Mouse (Mus musculus) thymus, adult 2 months (tissue): ENCODE data around the gene Oog2. TPM values are rescaled to one million over a fixed set of nuclear protein-coding genes. Genes with fewer than 3 reads are reported as not detected.
"Not testable (repeated sequence)": the region's sequence is repeated elsewhere in the genome, so short reads cannot be mapped to it uniquely, and the experiment has no call there.

Experiments used
- DNase-seq: peaks from one replicate; pipeline ENCODE4 v3.0.0; 2021
- H3K27ac ChIP-seq: fragments of 200-500 bp; 2 replicates; pipeline ENCODE4 v1.5.1; 2012; ENCODE audit warnings: low read length, control low read depth; ENCODE audit not compliant: control insufficient read depth, insufficient read depth
- H3K27me3 ChIP-seq: fragments of 200-500 bp; 2 replicates; pipeline ENCODE4 v1.6.1; 2012; ENCODE audit warnings: mild to moderate bottlenecking, low read length, moderate library complexity, mixed read lengths; ENCODE audit not compliant: control insufficient read depth, insufficient read depth
- H3K36me3 ChIP-seq: fragments of 200-500 bp; 2 replicates; pipeline ENCODE4 v1.6.1; 2012; ENCODE audit warnings: mild to moderate bottlenecking, low read length, moderate library complexity; ENCODE audit not compliant: control insufficient read depth, insufficient read depth
- H3K4me1 ChIP-seq: fragments of 200-500 bp; replicated peaks from 2 replicates; pipeline ENCODE4 v1.6.1; 2012; ENCODE audit warnings: low read length; ENCODE audit not compliant: control insufficient read depth, insufficient read depth
- H3K4me3 ChIP-seq: fragments of 200-500 bp; 2 replicates; pipeline ENCODE4 v1.5.1; 2012; ENCODE audit warnings: mild to moderate bottlenecking, low read length, control low read depth, moderate library complexity; ENCODE audit not compliant: control insufficient read depth, insufficient read depth
- CTCF ChIP-seq: fragments of 200-500 bp; IDR thresholded peaks from 2 replicates; pipeline ENCODE4 v1.5.1; 2012; ENCODE audit warnings: mild to moderate bottlenecking, control low read depth, low read length, moderate library complexity, borderline replicate concordance; ENCODE audit not compliant: control insufficient read depth, poor library complexity, insufficient read depth; ENCODE audit errors: extremely low read depth
- POLR2A ChIP-seq: fragments of 200-500 bp; IDR thresholded peaks from 2 replicates; pipeline ENCODE4 v1.6.1; 2012; ENCODE audit warnings: mild to moderate bottlenecking, low read length, control low read depth, moderate library complexity; ENCODE audit not compliant: control insufficient read depth, poor library complexity, insufficient read depth; ENCODE audit errors: extremely low read depth
- WGBS: fragments of 180-500 bp; shearing (Covaris S2); methylation state at CpG from one replicate; pipeline ENCODE4 v1.1.7; 2018; 5-methylcytosine and 5-hydroxymethylcytosine counted together
- polyA plus RNA-seq: library from polyadenylated mRNA; depleted of rRNA; stranded (reverse); fragments of >200 nt; gene quantifications from 2 replicates; pipeline ENCODE4 v1.2.3, GENCODE M21; 2012; rRNA removed

Oog2 gene
- not detected in 2 replicates for polyA plus RNA-seq

GRCm38 (mm10) chr4:144190419-144190818 is at the start of gene Oog2:
Oog2 (plus strand) TSS chr4:144190719.
- Histone ChIP-seq H3K4me1 (no peaks in the 10 kb centered on the region), H3K4me3 (no peak within 1 kb of the TSS), H3K27me3 (no peaks in the 10 kb centered on the region), H3K27ac (no peak within 1 kb of the TSS), H3K36me3 (no peaks in the 10 kb centered on the region)
- TF ChIP-seq CTCF (no peak), POLR2A (no peak)
- 39% methylated on average over 1 of the region's 1 CpGs for WGBS
- no peak for DNase-seq

- H3K4me1 ChIP-seq = no peaks in the 10 kb centered on the region
- DNase-seq = no peak
- H3K27ac ChIP-seq = no peak within 1 kb of the TSS
- no peaks in the 10 kb centered on the region; the same call in 1 of the 2 replicates for H3K27me3 ChIP-seq
- TF ChIP-seq POLR2A (no peak), CTCF (no peak)
- H3K4me3 ChIP-seq = no peak within 1 kb of the TSS
- no peaks in the 10 kb centered on the region for H3K36me3 ChIP-seq
- WGBS = 85% methylated on average over 1 of the region's 1 CpGs
These were observed 28.0 kb upstream of the Oog2 start, which contains the start of gene Oog3 for GRCm38 (mm10) chr4:144162563-144162962. Oog3 (minus strand) TSS chr4:144162663.

- H3K4me1 ChIP-seq, H3K27me3 ChIP-seq, H3K4me3 ChIP-seq, H3K36me3 ChIP-seq, H3K27ac ChIP-seq, DNase-seq: not testable (repeated sequence)
- 97% methylated on average over 1 of the region's 1 CpGs for WGBS
These were observed 22.7 kb downstream of the Oog2 start, which contains the start of gene C87977 for GRCm38 (mm10) chr4:144213218-144213617. C87977 (minus strand) TSS chr4:144213318.

Other genes with a start within 250 kb of the Oog2 start
- not detected in 2 replicates for gene Pramef25, start 239.7 kb upstream of the Oog2 start, polyA plus RNA-seq
- not detected in 2 replicates for gene Gm13101, start 223.8 kb upstream of the Oog2 start, polyA plus RNA-seq
- not detected in 2 replicates for gene Pramef17, start 196.3 kb upstream of the Oog2 start, polyA plus RNA-seq
- not detected in 2 replicates for gene Pramel4, start 131.6 kb upstream of the Oog2 start, polyA plus RNA-seq
- not detected in 2 replicates for gene Gm13102, start 84.2 kb upstream of the Oog2 start, polyA plus RNA-seq
- not detected in 2 replicates for gene Oog3, start 28.1 kb upstream of the Oog2 start, polyA plus RNA-seq
- gene C87977, start 22.6 kb downstream of the Oog2 start, polyA plus RNA-seq = not detected in 2 replicates
- gene Pramel5, start 89.8 kb downstream of the Oog2 start, polyA plus RNA-seq = not detected in 2 replicates
- gene Gm13128, start 139.5 kb downstream of the Oog2 start, polyA plus RNA-seq = not detected in 2 replicates
- gene Gm13119, start 167.2 kb downstream of the Oog2 start, polyA plus RNA-seq = not detected in 2 replicates
- gene Pramef20, start 187.2 kb downstream of the Oog2 start, polyA plus RNA-seq = not detected in 2 replicates
- gene Pramef12, start 217.7 kb downstream of the Oog2 start, polyA plus RNA-seq = 0.08 and 0.55 TPM in 2 replicates
- 0.18 TPM in 1 of 2 replicates, not detected in the other for gene 1700012P22Rik, start 248.1 kb downstream of the Oog2 start, polyA plus RNA-seq